Mouse (Mus musculus) bone marrow, adult 2 months (tissue): ENCODE results near the gene Atp11b.

Source experiments
- CTCF ChIP-seq: fragments of 200-500 bp; IDR thresholded peaks from 2 replicates; pipeline ENCODE4 v1.5.1; 2011; ENCODE audit warnings: low read length, control low read depth; ENCODE audit not compliant: control insufficient read depth, insufficient read depth
- POLR2A ChIP-seq: fragments of 200-500 bp; IDR thresholded peaks from 2 replicates; pipeline ENCODE4 v1.6.1; 2011; ENCODE audit warnings: low read depth, mild to moderate bottlenecking, control low read depth, low read length, borderline replicate concordance; ENCODE audit not compliant: control insufficient read depth

- TF ChIP-seq POLR2A (no peak), CTCF (no peak)
Measured at GRCm38 (mm10) chr3:35726936-35727335, 27.0 kb upstream of the Atp11b start.
